Mouse (Mus musculus) heart, embryonic 14.5 days (tissue): ENCODE measurements at regions not wholly inside any gene's neighbourhood (a gene's known extent, or its start where the extent isn't known, plus 50 kb on each side); places are given as distances from the start of the nearest gene placed in this dataset.

Experiments used
- ATAC-seq: fragments of 200-750 bp; cut with Nextera tagmentation; 2 replicates; pipeline ENCODE4 v1.8.0; 2017; ENCODE audit warnings: low read depth, moderate TSS enrichment; ENCODE audit not compliant: insufficient number of reproducible peaks, insufficient read depth, low FRiP score
- H3K27ac ChIP-seq, 2 experiments: fragments of 200-500 bp in 1 of 2; fragments of 300-500 bp in 1 of 2; sonication (generic) in 1 of 2; replicated peaks in 1 of 2; 2 replicates each; pipeline ENCODE4 v1.5.1; 2012 to 2014; ENCODE audit warnings: low read depth in 2 of 2, low read length in 2 of 2, control low read depth in 1 of 2, mild to moderate bottlenecking in 1 of 2, mixed read lengths in 1 of 2; ENCODE audit not compliant: control insufficient read depth in 1 of 2, insufficient read depth in 1 of 2
- H3K27me3 ChIP-seq: fragments of 300-500 bp; sonication (generic); 2 replicates; pipeline ENCODE4 v1.6.1; 2014; ENCODE audit warnings: mild to moderate bottlenecking, low read length, control low read depth; ENCODE audit not compliant: control insufficient read depth, insufficient read depth
- H3K36me3 ChIP-seq: fragments of 300-500 bp; sonication (generic); 2 replicates; pipeline ENCODE4 v1.6.1; 2014; ENCODE audit warnings: mild to moderate bottlenecking, control low read depth, low read length, mixed read lengths; ENCODE audit not compliant: control insufficient read depth, insufficient read depth
- H3K4me1 ChIP-seq, 2 experiments: fragments of 200-500 bp in 1 of 2; fragments of 300-500 bp in 1 of 2; sonication (generic) in 1 of 2; 2 replicates each; pipeline ENCODE4 v1.6.1; 2012 to 2014; ENCODE audit warnings: low read length in 2 of 2, control low read depth in 1 of 2, mixed read lengths in 1 of 2; ENCODE audit not compliant: control insufficient read depth in 2 of 2, insufficient read depth in 2 of 2
- H3K4me2 ChIP-seq: fragments of 300-500 bp; sonication (generic); 2 replicates; pipeline ENCODE4 v1.6.1; 2014; ENCODE audit warnings: mild to moderate bottlenecking, low read length
- H3K4me3 ChIP-seq, 2 experiments: fragments of 200-500 bp in 1 of 2; fragments of 300-500 bp in 1 of 2; sonication (generic) in 1 of 2; 2 replicates each; pipeline ENCODE4 v1.5.1; 2012 to 2014; ENCODE audit warnings: low read length in 2 of 2, mild to moderate bottlenecking in 2 of 2, control low read depth in 1 of 2, low read depth in 1 of 2, moderate library complexity in 1 of 2; ENCODE audit not compliant: control insufficient read depth in 1 of 2, insufficient read depth in 1 of 2
- H3K9ac ChIP-seq: fragments of 300-500 bp; sonication (generic); 2 replicates; pipeline ENCODE4 v1.6.1; 2014; ENCODE audit warnings: mild to moderate bottlenecking, low read length
- H3K9me3 ChIP-seq: fragments of 300-500 bp; sonication (generic); 2 replicates; pipeline ENCODE4 v1.6.1; 2016; ENCODE audit warnings: low read length, control low read depth; ENCODE audit not compliant: control insufficient read depth
- WGBS: fragments of 180-500 bp; shearing (Covaris S2); extraction: QIAGEN DNeasy Blood & Tissue Kit; methylation state at CpG from one replicate; pipeline ENCODE4 v1.1.7; 2014; 5-methylcytosine and 5-hydroxymethylcytosine counted together

GRCm38 (mm10) chr12:70609116-70609871, 156.4 kb downstream of the Tmx1 start:
- Histone ChIP-seq H3K9me3 (no peaks in the 10 kb centered on the region), H3K4me2 (no peak overlapping the region), H3K27ac (peak overlapping the region; percentile 43 to 63), H3K9ac (no peak overlapping the region), H3K4me1 (peaks cover 11% of the 10 kb centered on the region in 2 experiments; a peak in 3 of 4 replicates), H3K4me3 (no peak overlapping the region), H3K36me3 (no peaks in the 10 kb centered on the region), H3K27me3 (no peaks in the 10 kb centered on the region)
- WGBS: 59% methylated on average over 7 of the region's 7 CpGs
- ATAC-seq: no peak

- H3K36me3 ChIP-seq: no peaks in the 10 kb centered on the region
- H3K4me3 ChIP-seq: no peak overlapping the region
- 30% methylated on average over 5 of the region's 5 CpGs for whole genome bisulfite sequencing
- H3K27ac ChIP-seq: peak overlapping the region; percentile 54 to 55; a peak in 3 of 4 replicates
- no peaks in the 10 kb centered on the region for H3K27me3 ChIP-seq
- ATAC-seq: peak; percentile 38; the same call in 1 of the 2 replicates
- H3K9me3 ChIP-seq: no peaks in the 10 kb centered on the region
- H3K4me2 ChIP-seq: no peak overlapping the region
- H3K9ac ChIP-seq: no peak overlapping the region
- H3K4me1 ChIP-seq: peaks cover 18 to 20% of the 10 kb centered on the region in 2 experiments
Observed at GRCm38 (mm10) chr12:70611891-70612290, 159.0 kb downstream of the Tmx1 start.

- Histone ChIP-seq H3K27me3 (no peaks in the 10 kb centered on the region), H3K9ac (no peak overlapping the region), H3K4me2 (no peak overlapping the region), H3K36me3 (no peaks in the 10 kb centered on the region), H3K9me3 (no peaks in the 10 kb centered on the region), H3K27ac (no peak overlapping the region), H3K4me1 (peaks cover 18 to 19% of the 10 kb centered on the region in 2 experiments), H3K4me3 (no peak overlapping the region)
- 66% methylated on average over 5 of the region's 5 CpGs for WGBS
- no peak for ATAC-seq
Observed at GRCm38 (mm10) chr12:70613244-70613643, 160.3 kb downstream of the Tmx1 start.

- Histone ChIP-seq H3K27me3 (no peaks in the 10 kb centered on the region), H3K9me3 (no peaks in the 10 kb centered on the region), H3K4me1 (peaks cover 12 to 18% of the 10 kb centered on the region in 2 experiments), H3K4me2 (no peak overlapping the region), H3K4me3 (no peak overlapping the region), H3K9ac (no peak overlapping the region), H3K36me3 (no peaks in the 10 kb centered on the region), H3K27ac (no peak overlapping the region)
- no peak for ATAC-seq
- WGBS: 81% methylated on average over 2 of the region's 2 CpGs
Observed at GRCm38 (mm10) chr12:70614101-70614500, 161.2 kb downstream of the Tmx1 start.

- Histone ChIP-seq H3K4me2 (no peak overlapping the region), H3K27ac (no peak overlapping the region), H3K9ac (no peak overlapping the region), H3K36me3 (no peaks in the 10 kb centered on the region), H3K9me3 (no peaks in the 10 kb centered on the region), H3K4me3 (no peak overlapping the region), H3K4me1 (peaks cover 9 to 18% of the 10 kb centered on the region in 2 experiments), H3K27me3 (no peaks in the 10 kb centered on the region)
- 65% methylated on average over 2 of the region's 2 CpGs for WGBS
- no peak for ATAC-seq
Observed at GRCm38 (mm10) chr12:70614686-70615085, 161.8 kb downstream of the Tmx1 start.

GRCm38 (mm10) chr12:70615123-70615522, 162.2 kb downstream of the Tmx1 start:
- Histone ChIP-seq H3K4me1 (peaks cover 9 to 18% of the 10 kb centered on the region in 2 experiments), H3K4me2 (no peak overlapping the region), H3K9ac (no peak overlapping the region), H3K4me3 (no peak overlapping the region), H3K9me3 (no peaks in the 10 kb centered on the region), H3K27me3 (no peaks in the 10 kb centered on the region), H3K27ac (no peak overlapping the region), H3K36me3 (no peaks in the 10 kb centered on the region)
- ATAC-seq: no peak
- WGBS: 85% methylated on average over 9 of the region's 9 CpGs

GRCm38 (mm10) chr12:70616049-70616448, 163.2 kb downstream of the Tmx1 start:
- no peak overlapping the region for H3K4me2 ChIP-seq
- WGBS: 50% methylated on average over 4 of the region's 4 CpGs
- no peaks in the 10 kb centered on the region for H3K36me3 ChIP-seq
- ATAC-seq: no peak
- H3K9ac ChIP-seq: no peak overlapping the region
- H3K4me1 ChIP-seq: peaks cover 9 to 18% of the 10 kb centered on the region in 2 experiments
- H3K27ac ChIP-seq: peak overlapping the region; percentile 34 to 41; a peak in 2 of 4 replicates
- H3K27me3 ChIP-seq: no peaks in the 10 kb centered on the region
- H3K4me3 ChIP-seq: no peak overlapping the region
- H3K9me3 ChIP-seq: no peaks in the 10 kb centered on the region
